Mouse (Mus musculus) subcutaneous adipose tissue, adult 2 months (tissue): ENCODE measurements around the gene Fgf11. TPM values are rescaled to one million over a fixed set of nuclear protein-coding genes. Genes with fewer than 3 reads are reported as not detected.

Experiments
- polyA plus RNA-seq: library from polyadenylated mRNA; depleted of rRNA; stranded (reverse); fragments of >200 nt; gene quantifications from 2 replicates; pipeline ENCODE4 v1.2.3, GENCODE M21; 2012; ENCODE audit warnings: low replicate concordance; rRNA removed

Fgf11 gene
- 9.8 and 16.7 TPM in 2 replicates for polyA plus RNA-seq

DNA sequence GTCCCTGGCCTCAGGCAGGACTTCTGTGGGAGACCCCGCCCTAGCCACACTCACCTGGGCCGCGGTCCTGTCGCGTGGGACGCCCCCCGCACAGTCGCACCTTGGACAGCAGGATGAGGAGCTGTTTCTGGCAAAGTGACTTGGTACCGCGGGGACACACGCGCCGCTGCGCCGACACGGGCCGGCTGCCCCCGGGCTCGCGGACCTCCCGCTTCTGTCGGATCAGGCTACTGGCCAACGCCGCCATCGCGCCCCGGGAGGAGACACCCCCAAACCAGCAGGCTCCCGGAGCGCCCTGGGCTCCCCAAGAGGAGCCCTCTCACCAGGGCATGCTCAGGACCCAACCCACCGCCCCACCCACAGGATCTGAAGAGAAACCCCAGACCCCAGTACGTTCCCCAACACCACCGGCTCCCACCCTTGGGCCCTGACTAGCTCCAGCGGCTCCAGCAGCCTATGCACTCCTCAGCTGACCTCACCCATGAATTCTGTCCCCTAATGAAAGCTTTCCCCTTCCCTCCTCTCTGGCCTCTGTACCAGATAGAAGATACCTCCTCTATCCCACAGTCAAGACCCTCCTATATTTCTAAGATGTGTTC lies at the start of gene Fgf11:
Fgf11 (minus strand) TSS at position 479 of the 599 bp plus-strand sequence.

DNA sequence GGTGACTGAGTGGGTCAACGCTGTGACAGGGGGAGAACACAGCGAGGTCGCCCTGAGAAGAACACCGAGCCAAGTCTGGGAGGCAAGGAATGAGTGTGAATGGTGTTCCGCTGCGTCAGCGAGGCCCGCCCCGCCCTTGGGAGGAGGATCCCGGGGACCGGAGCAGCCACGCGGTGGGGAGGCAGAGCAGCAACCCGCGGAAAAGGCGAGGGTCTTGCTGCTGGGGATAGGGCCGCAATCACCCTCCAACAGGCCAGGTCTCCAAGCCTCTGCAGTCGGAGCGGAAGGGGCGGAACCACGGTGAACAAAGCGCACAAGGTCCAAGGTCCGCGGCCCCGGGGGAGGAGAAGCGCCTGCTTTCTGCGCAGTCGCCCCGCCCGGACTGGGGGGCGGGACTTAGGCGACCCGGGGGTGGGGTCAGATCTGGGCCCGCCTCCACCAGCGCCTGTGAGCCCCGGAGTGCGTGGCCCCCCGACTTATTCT lies 44.6 kb upstream of the Fgf11 start, which contains the start of gene Plscr3:
Plscr3 (plus strand) TSS at position 179 of the 483 bp plus-strand sequence.

DNA sequence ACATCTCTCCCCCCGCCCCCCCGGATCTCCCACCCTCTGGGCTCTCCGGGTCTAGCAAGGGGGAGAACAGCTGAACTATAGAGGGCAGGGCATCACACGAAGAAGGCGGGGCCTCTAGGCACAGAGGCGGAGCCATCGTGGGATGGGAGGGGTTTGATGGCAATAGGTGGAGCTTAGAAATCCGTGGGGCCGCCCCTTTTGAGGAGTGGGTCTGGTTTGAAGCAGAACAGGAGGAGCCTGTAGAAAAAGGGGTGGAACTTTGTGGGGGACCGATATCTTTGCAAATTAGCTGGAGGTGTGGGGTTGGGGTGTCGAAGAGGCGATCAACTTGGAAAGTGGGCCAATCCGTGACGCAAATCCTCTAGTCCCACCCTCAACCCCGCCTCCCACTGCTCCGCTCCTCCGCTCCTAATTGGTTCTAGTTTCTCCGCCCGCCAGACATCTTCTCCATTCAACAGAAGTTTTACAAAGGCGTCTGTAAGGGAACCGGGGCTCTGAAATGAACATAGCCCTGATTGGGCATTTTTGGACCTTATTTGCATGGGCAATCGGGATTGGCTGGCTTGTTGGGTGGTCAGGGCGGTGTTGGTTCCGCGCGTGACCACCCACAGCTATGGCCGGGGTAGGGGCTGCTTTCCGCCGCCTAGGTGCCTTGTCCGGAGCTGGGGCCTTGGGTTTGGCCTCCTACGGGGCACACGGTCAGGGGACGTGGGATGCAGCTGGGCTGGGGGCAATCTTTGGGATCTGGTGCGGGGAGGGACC lies 36.5 kb upstream of the Fgf11 start, which contains the start of gene Tmem256:
Tmem256 (plus strand) TSS at position 563 of the 762 bp plus-strand sequence.

DNA sequence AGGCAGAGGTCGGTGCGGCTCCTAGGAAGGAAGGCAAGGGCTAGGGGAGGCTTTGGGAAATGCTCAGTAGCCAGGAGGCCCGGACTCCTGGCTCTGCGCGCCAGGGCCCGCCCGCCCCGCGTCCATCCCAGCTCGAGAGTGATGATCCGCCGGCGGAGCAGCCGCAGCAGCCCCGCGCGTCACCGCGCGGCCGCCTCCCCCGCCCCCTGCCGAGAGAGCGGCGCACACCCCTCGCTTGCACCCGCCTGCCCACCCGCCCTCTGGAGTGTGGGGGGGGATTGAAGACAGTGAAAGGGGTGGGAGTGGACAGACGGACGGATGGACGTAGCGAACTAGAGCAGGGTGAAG lies 35.9 kb upstream of the Fgf11 start, which contains the start of gene Nlgn2:
Nlgn2 (minus strand) TSS at position 181 of the 348 bp plus-strand sequence.

DNA sequence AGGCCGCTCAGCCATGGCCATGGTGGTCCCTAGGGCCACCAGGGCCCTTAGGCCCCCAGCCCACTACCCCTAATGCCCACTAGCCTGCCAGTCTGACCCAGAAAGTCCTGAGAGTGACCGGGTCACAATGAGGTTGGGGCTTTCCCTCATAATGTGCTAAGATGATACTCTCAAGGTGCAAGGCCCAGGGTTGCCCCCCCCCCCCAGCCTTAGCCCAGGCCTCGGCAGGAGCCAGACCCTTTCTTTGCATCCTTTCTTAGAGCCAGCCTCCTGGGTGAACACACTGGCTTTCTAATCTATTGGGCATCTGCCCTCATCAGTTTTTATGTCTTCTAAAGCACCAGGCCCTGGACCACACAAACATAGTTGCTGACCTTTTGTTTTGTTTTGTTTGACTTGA lies 20.4 kb upstream of the Fgf11 start, which contains the start of gene Spem1:
Spem1 (minus strand) TSS at position 101 of the 400 bp plus-strand sequence.

DNA sequence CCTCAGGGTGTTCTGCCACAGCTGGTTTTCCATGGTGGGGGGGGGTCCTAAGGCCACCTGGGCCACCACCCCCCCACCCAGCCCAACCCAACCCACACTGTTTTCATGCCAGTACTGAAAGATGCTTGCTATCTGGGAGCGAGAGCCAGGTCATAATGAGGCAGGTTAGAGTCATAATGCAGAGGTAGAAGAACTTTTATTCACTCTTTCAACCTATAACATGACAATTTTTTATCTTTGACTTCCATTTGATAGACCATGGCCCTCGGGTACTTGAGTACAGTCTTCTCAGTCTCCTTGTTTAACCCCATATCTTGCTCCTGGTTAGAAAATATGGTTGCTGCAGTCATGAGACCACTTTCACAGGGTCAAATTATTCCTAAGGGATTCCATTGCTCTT lies 16.7 kb upstream of the Fgf11 start, which contains the start of gene Spem2:
Spem2 (minus strand) TSS at position 101 of the 400 bp plus-strand sequence.

DNA sequence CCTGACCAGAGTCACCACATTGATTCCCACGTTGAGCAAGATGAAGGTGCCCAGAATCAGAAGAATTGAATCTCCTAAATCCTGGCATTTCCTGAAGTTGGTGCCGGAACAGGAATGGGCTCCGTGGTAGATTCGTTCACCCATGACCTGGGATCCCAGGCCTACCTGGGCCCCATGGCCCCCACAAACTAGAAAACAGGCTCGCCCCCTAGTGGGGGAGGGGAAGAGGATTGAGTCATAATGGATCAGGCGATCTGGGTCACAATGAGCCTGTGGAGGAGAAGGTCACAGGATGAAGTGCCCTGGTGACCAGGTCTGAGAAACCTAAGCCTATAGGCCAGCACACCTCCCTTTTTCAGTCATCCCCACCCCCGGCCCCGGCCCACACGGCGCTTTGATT lies 13.5 kb upstream of the Fgf11 start, which contains the start of gene Gm39566:
Gm39566 (minus strand) TSS at position 144 of the 400 bp plus-strand sequence.

DNA sequence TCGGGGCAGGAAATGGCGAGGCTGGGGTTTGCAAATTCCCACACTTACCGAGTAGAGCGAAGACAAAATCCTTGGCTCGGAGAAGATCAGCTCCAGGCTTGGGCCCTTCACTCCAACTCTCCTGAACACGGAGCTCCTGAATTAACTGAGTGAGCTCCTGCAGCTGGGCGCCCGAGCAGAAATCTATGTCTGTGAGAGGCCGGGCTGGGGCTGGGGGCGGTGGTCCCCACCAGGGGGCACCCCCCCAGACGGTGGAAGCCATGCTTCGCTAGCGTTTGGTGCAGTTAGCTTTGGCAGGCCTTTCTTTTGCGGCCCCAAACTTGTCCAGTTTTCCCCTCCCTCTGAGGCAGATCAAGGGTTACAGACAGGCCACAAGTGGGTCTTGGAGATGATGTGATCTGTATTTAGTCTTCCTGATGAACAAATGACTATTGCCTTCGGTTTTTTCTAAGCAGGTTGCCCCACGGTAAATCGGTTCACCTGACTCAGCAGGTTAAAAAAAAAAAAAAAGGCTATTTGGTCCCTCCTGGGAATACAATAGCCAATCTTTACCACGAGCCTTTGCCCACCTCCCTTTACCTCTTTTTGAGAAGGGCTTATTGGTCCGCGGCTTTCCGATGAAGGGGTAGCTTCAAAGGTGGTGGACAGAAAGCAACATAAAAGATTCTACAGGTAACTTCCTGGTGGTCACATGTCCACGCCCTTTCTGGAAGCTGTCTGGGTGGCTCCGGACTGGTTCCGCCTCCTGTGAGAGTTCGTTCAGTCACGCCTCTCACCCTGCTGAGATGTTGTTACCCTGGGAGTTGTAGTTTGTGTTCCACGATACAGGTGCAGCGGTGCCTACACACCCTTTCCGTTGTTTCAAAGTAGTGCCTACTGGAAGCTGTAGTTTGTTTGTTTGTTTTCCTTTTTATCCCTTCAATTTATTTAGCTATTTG lies 3.6 kb upstream of the Fgf11 start, which contains the start of gene Tmem102:
Tmem102 (minus strand) TSS at position 653 of the 938 bp plus-strand sequence.

DNA sequence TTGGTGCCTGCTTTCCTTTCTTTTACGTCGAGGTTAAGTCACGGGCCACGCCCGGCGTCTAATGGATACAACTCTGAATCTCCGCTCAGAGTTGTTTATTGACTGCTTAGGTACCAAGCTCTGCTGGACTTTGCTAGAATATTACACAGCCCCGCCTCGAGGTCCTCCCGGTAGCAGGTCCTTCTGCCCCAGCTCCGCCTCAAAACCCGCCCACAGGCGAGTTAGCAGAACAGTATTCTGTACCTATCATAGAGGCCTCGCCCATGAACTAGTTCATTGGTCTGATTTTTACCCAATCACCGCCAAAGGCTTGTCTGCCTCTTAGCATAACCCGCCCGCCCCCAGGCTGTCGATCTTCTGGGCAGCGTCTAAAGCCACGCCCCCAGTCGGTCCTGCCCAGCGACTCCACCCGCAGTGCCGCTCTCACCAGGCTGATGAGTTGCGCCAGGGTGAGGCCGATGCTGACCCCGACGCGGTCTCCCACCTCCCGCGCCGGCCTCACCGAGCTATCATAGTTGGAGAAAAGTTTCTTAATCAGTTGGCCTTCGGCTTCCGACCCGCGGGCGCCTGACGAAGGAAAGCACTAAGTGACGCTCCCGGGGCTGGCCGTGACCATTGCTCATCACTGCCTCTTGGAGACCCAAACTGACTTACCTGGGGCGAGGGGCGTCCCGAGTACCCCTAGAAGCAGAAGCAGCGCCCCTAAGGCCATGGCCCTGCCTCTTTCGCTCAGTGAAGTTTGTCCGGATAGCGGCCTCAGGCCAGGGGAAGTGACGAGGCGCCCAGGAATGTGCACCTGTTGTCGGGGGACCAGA lies 6.3 kb downstream of the Fgf11 start, which contains the start of gene Chrnb1:
Chrnb1 (minus strand) TSS at position 776 of the 815 bp plus-strand sequence.

DNA sequence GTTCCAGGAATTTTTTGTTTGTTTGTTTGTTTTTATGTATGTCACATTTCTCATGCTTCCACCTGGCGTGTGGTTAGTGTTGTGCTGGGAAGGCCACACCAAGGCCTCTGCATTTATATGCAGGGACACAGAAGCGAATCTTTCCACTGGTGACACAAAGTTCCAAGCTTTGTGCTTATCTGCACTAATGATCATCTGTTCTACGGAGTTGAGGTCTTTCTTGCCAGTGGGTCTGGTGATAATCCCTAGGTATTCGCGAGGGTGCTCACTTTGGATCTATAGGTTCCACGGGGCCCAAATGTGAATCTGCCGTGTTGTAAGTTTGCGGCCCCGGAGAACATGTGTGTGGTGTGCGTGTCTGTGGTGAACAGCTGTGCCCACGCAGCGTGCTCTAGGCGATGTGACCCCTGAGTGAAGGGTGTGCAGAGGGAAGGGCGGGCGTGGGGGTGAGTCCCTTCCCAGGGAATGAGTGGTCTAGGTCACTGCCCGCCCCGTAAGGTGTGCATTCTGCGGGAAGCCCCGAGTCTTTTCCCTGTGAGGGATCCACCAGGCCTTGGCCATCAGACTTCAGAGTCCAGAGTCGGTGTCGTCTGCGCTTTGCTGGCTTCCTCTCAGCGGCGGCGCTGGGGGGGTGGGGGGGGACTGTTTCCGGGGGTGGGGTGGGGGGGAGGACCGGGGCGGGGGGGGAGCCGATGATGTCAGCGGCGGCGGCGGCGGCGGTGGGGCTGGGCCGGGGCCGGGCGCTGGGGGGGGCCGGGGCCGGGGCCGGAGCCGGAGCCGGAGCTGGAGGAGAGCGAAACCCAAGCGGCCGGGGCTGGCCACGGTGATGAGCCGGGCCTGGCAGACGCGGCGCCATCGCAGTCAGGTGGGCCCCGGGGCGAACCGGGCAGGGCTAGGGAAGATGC lies 36.2 kb downstream of the Fgf11 start, which contains the start of gene Zbtb4:
Zbtb4 (plus strand) TSS at position 692 of the 905 bp plus-strand sequence.

DNA sequence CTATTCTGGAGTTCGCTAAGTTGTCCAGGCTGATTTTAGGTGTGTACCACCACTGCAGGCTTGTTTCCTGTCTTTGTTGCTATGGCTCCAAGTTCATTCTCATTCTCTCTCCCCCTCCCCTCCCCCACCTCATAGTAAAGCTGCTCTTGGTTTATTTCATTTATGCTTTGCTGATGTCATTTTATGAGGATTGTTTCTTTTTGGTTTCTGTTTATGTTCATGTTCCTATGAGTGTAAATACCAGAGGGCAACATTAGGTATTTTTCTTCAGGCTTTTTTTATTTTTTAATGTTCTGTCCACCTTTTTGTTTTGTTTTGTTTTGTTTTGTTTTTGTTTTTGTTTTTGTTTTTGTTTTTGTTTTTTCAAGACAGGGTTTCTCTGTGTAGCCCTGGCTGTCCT lies 39.8 kb downstream of the Fgf11 start, which contains the start of gene Slc35g3:
Slc35g3 (minus strand) TSS at position 101 of the 400 bp plus-strand sequence.

DNA sequence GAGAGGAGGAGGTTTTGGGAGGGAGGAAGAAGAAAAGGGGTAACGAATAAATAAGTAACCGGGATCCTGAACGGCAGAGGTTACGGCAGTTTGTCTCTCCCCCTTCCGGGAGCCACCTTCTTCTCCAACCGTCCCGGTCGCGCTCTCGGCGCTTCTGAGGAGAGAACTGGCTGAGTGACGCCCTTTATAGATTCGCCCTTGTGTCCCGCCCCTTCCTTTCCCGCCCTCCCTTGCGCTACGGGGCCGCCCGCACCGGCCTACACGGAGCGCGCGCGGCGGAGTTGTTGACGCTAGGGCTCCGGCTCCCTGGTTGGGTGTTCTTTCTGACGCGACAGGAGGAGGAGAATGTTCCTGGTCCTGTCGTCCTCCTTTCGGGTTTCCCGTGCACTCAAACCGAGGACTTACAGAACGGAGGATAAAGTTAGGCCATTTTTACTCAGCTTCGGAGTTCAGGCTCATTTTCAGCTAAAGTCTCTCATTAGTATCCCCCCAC lies 43.1 kb downstream of the Fgf11 start, which contains the start of gene Polr2a:
Polr2a (minus strand) TSS at position 160 of the 493 bp plus-strand sequence.

Other genes starting within 250 kb of the Fgf11 start
- 0.49 and 29.6 TPM in 2 replicates for gene Efnb3, start 241.7 kb downstream of the Fgf11 start, polyA plus RNA-seq
- gene Wrap53, start 221.6 kb downstream of the Fgf11 start, polyA plus RNA-seq = 15.8 and 19.8 TPM in 2 replicates
- gene Trp53, start 221.5 kb downstream of the Fgf11 start, polyA plus RNA-seq = 68.6 and 188 TPM in 2 replicates
- 28.5 and 39.7 TPM in 2 replicates for gene Atp1b2, start 195.9 kb downstream of the Fgf11 start, polyA plus RNA-seq
- not detected in 2 replicates for gene Shbg, start 184.0 kb downstream of the Fgf11 start, polyA plus RNA-seq
- gene Sat2, start 179.8 kb downstream of the Fgf11 start, polyA plus RNA-seq = 10.9 and 12.6 TPM in 2 replicates
- 58.6 and 88.5 TPM in 2 replicates for gene Fxr2, start 168.9 kb downstream of the Fgf11 start, polyA plus RNA-seq
- 0.15 and 0.24 TPM in 2 replicates for gene Sox15, start 146.5 kb downstream of the Fgf11 start, polyA plus RNA-seq
- 144 and 237 TPM in 2 replicates for gene Mpdu1, start 139.2 kb downstream of the Fgf11 start, polyA plus RNA-seq
- 56.3 and 61.7 TPM in 2 replicates for gene Cd68, start 135.7 kb downstream of the Fgf11 start, polyA plus RNA-seq
- gene Eif4a1, start 129.4 kb downstream of the Fgf11 start, polyA plus RNA-seq = 319 and 587 TPM in 2 replicates
- gene Senp3, start 119.8 kb downstream of the Fgf11 start, polyA plus RNA-seq = 85.1 and 101 TPM in 2 replicates
- 6.3 and 13.6 TPM in 2 replicates for gene Tnfsf13, start 116.1 kb downstream of the Fgf11 start, polyA plus RNA-seq
- 46.0 and 77.8 TPM in 2 replicates for gene Tnfsf12, start 106.0 kb downstream of the Fgf11 start, polyA plus RNA-seq
- 9.8 and 12.9 TPM in 2 replicates for gene Tnfsfm13, start 105.8 kb downstream of the Fgf11 start, polyA plus RNA-seq
- gene Polr2a, start 43.2 kb downstream of the Fgf11 start, polyA plus RNA-seq = 15.1 and 47.7 TPM in 2 replicates
- gene Slc35g3, start 39.9 kb downstream of the Fgf11 start, polyA plus RNA-seq = 0.10 and 0.21 TPM in 2 replicates
- gene Zbtb4, start 35.9 kb downstream of the Fgf11 start, polyA plus RNA-seq = 44.2 and 58.0 TPM in 2 replicates
- gene Chrnb1, start 5.9 kb downstream of the Fgf11 start, polyA plus RNA-seq = 15.3 and 30.1 TPM in 2 replicates
- 0.16 and 7.0 TPM in 2 replicates for gene Tmem102, start 3.8 kb upstream of the Fgf11 start, polyA plus RNA-seq
- not detected in 2 replicates for gene Gm39566, start 13.4 kb upstream of the Fgf11 start, polyA plus RNA-seq
- not detected in 2 replicates for gene Spem2, start 16.6 kb upstream of the Fgf11 start, polyA plus RNA-seq
- gene Spem1, start 20.3 kb upstream of the Fgf11 start, polyA plus RNA-seq = 0.31 TPM in 1 of 2 replicates, not detected in the other
- 21.2 and 76.1 TPM in 2 replicates for gene Nlgn2, start 35.9 kb upstream of the Fgf11 start, polyA plus RNA-seq
- 256 and 336 TPM in 2 replicates for gene Tmem256, start 36.7 kb upstream of the Fgf11 start, polyA plus RNA-seq
- 134 and 164 TPM in 2 replicates for gene Plscr3, start 44.5 kb upstream of the Fgf11 start, polyA plus RNA-seq
- 5.0 and 6.3 TPM in 2 replicates for gene Tnk1, start 56.9 kb upstream of the Fgf11 start, polyA plus RNA-seq
- not detected in 2 replicates for gene Tmem95, start 76.2 kb upstream of the Fgf11 start, polyA plus RNA-seq
- 9.5 and 11.7 TPM in 2 replicates for gene Kctd11, start 79.5 kb upstream of the Fgf11 start, polyA plus RNA-seq
- gene Acap1, start 93.7 kb upstream of the Fgf11 start, polyA plus RNA-seq = 3.5 and 5.1 TPM in 2 replicates
- gene 2810408A11Rik, start 99.1 kb upstream of the Fgf11 start, polyA plus RNA-seq = 0.82 and 2.1 TPM in 2 replicates
- gene Neurl4, start 99.2 kb upstream of the Fgf11 start, polyA plus RNA-seq = 40.1 and 69.0 TPM in 2 replicates
- gene Gps2, start 112.0 kb upstream of the Fgf11 start, polyA plus RNA-seq = 74.4 and 90.7 TPM in 2 replicates
- gene Eif5a, start 120.1 kb upstream of the Fgf11 start, polyA plus RNA-seq = 533 and 726 TPM in 2 replicates
- 8.7 and 20.8 TPM in 2 replicates for gene Ybx2, start 133.9 kb upstream of the Fgf11 start, polyA plus RNA-seq
- 205 and 344 TPM in 2 replicates for gene Slc2a4, start 146.3 kb upstream of the Fgf11 start, polyA plus RNA-seq
- 0.49 and 65.8 TPM in 2 replicates for gene Cldn7, start 162.9 kb upstream of the Fgf11 start, polyA plus RNA-seq
- 106 and 148 TPM in 2 replicates for gene Ctdnep1, start 179.3 kb upstream of the Fgf11 start, polyA plus RNA-seq
- 95.6 and 101 TPM in 2 replicates for gene Elp5, start 180.7 kb upstream of the Fgf11 start, polyA plus RNA-seq
- 566 and 640 TPM in 2 replicates for gene Gabarap, start 189.3 kb upstream of the Fgf11 start, polyA plus RNA-seq
- 17.1 and 38.9 TPM in 2 replicates for gene Phf23, start 193.9 kb upstream of the Fgf11 start, polyA plus RNA-seq
- gene Dvl2, start 198.7 kb upstream of the Fgf11 start, polyA plus RNA-seq = 9.4 and 27.1 TPM in 2 replicates
- gene Acadvl, start 213.6 kb upstream of the Fgf11 start, polyA plus RNA-seq = 153 and 251 TPM in 2 replicates
- 16.9 and 56.2 TPM in 2 replicates for gene Dlg4, start 215.1 kb upstream of the Fgf11 start, polyA plus RNA-seq